Mouse (Mus musculus) urinary bladder, adult 18-20 months (tissue): ENCODE results near the gene Rpl28.

Experiments used
- DNase-seq, 2 experiments: peaks; one replicate each; pipeline ENCODE4 v3.0.0; 2022; ENCODE audit warnings: low spot score in 2 of 2, mixed read lengths in 2 of 2

Gene Rpl28

DNA sequence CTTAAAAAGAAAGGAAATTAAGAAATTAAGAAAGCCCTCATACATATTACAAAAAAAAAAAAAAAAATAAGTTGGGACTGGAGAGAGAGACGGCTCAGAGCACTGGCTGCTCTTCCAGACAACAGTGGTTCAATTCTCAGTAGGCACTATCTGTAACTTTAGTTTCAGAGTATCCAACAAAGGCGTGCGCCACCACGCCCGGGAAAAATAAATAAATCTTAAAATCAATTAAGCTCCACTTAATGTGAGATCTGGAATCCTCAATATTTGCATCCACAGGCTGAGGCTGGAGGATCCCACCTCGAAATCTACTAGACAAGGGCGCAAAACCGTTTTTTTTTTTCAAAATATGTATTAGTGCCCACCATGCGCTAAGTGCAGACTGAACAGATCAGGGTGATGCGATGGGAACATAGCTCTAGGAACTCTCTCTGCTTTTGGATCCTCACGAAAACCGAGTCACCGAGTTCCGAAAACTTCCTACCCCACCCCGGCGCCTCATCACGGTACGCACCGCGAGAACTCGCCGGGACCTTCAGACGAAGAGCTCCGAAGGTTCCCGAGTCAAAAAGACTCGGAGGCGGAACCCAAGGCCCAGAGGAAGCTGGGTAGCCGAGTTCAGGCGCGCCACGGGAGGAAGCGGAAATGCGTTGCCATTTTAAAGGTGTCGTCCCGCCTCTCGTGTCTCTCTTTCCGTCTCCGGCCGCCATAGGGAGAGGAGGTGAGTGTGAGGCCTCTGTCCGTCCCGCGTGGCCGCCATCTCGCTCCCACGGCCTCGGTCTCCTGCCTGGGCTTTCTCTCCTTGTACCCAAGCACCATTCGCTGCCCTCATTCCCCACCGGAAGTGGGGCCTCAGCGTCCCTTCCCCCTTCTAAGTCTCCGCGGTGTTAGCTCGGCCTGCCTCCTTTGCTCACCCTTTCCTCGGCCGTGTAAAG, at the start of gene Rpl28:
Gene Rpl28 (plus strand): TSS at position 597 of the 935 bp plus-strand sequence.
- peak; percentile 84 to 94 for DNase-seq

DNA sequence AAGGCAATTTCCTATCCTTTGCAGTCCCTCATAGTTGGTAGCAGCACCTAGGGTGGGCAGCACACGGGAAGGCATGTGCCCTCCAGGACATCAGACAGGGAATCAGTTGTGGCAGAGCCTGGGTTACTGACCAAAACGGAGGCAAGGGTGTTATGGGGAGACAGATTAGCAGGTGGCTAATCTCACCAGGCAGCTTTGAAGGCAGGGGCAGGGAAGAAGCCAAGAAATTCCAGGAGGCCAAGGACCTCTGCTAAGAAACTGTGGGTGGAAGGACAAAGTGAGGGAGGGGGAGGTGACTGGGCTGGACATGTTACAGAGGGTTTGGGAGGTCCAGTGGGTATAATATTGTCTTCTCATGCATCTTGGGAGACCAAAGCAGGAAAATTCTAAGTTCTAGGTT, 49.3 kb upstream of the Rpl28 start:
- DNase-seq, result no peak

DNA sequence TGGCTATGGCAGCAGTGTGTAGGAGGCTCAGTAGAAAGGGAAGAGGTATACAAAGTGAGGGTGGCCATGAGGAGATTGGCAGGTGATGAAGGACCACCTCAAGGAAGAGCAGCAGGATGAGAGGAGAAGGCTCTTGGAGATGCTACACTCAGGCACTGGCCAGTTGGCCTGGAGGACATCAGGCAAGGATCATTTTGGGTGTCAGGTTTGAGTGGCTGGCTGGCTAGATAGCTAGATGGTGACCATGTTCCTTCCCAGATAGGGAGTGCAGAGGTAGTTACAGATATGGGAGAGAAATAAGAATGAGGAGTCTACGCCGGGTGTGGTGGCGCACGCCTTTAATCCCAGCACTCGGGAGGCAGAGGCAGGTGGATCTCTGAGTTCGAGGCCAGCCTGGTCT, 47.8 kb upstream of the Rpl28 start:
- DNase-seq, result no peak

DNA sequence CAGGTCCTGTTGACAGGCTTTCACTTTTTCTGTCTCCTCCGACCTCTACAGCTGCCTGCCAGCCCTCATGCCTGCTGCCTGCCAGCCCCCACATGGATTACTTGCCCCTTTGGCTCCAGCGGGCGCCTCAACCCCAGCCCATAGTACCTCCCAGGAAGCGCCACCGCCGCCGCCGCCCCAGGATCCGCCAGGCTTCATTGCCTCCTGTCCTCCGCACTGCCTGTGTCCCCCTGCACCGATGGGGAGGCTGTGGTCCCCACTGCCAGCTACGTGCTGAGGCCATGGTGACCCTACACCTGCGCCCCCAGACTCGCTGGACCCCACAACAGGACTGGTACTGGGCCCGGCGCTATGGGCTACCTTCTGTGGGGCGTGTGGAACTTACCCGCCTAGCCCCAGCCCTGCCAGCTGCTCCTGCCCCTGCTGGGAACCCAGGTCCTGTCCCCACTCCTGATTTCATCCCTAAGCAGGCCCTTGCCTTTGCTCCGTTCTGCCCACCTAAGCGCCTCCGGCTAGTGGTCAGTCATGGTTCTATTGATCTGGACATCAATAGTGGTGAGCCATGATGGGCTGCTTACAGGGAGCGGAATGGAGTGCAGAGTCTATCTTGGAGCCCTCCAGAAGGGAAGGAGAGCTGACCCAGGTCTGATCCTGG, 46.2 kb upstream of the Rpl28 start:
- DNase-seq, result no peak

DNA sequence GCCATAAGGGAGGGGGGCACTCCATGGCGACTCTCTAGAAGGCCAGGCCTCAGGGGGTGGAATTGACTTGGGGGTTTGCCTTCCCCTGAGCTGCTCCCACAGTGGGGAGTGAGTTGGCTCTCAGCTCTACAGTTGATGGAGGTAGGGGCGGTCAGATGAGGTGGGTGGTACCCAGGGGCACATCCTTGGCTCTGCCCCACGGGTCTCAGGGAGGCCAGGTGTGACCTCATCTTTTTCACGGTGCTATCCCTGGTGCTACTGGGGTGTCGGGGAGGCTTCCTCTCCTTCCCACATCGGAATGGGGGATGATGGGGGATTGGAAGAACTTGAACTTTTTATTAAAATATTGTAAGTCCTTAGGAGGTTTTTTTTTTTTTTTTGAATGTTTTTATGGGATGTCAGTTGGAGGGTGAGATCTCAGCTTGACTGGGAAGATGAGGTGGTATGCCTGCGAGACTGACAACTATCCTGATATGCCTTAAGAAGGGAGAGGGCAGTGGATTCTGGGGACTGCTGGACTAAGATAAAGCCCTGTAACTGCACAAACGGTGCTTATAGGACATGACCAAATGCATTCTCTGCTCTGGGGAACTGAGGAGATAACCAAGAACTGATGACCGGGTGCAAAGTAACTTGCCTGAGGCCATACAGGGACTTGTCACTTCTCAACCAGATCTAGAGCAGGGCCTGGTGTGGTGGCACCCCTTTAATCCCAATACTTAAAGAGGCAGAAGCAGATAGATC, 45.3 kb upstream of the Rpl28 start:
- no peak for DNase-seq

DNA sequence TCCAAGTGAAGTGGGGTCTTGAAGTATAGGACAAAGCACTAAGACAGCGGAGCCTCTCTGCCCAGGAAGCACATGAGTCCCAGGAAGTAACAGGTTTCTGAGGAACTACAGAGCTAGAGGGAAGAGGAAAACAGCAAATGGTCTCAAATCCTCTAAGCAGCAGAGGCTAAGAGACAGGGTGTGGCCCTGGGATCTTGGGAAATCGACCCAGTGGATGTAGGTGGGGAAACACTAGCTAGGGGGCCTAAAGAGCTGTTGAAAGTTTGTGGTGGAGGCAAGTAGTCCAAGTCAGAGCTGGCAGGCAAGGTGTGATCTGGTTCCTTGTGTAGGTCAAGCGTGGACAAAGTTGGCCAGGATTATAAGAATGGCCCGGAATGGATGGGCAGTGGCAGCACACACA, 44.4 kb upstream of the Rpl28 start:
- no peak for DNase-seq

DNA sequence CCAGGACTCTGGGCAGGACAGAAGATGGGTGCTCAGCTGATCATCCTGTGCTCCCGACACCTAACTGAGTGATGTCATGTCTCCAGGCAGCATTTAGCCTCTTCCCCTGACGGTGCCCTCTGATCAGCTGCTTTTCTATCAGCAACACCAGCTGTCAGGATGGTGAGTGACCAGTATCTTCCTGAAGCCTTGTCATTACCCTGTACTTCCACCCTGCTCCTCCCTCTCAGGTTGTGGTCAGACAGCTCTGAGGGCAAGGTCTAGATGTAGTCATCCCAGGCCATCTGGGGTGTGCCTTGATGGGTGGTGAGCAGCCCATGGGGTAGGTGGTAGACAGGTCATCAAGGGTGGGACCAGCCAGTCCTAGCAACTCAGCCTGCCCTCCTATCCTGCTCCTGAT, 43.5 kb upstream of the Rpl28 start:
- no peak for DNase-seq

DNA sequence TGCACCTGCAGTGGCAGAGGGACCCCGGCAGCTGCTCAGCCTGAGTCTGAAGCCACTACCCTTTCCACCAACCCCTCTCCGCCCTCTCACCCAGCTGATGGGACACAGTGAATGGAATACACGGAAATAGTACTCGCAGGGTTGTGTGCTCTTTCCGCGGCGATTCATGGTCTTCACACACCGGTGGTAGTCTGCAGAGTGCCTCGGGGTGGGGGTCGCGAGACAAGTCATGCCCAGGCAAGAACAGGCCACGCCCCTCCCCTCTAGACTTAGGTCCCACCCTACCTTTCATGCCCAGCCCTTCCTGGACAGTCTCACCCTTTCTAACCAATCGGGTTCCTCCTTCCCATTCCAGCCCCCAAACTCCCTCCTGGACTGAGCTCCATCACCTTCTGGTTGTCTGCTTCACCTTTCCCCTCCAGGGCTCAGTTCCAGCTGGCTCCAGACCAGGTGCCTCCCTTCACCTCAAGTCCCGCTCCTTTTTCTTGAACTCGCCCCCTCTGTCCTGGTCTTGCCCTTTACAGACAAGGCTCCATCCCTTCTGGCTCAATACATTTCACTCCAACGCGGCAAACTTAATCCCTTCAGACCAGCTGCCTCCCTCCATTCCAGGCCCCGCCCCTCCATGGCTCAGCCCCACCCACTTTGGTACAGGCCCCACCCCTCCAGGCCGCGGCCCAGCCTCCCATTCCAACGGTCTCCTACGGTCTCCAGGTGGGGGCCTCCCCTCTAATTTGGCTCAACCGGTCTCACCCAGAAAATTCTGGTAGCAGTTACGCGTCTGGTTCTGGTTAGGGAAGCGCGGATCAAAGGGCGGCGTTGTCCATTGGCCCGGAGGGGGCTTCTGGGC, 40.5 kb upstream of the Rpl28 start:
- DNase-seq, result peak in 1 of 2 experiments; percentile 21

DNA sequence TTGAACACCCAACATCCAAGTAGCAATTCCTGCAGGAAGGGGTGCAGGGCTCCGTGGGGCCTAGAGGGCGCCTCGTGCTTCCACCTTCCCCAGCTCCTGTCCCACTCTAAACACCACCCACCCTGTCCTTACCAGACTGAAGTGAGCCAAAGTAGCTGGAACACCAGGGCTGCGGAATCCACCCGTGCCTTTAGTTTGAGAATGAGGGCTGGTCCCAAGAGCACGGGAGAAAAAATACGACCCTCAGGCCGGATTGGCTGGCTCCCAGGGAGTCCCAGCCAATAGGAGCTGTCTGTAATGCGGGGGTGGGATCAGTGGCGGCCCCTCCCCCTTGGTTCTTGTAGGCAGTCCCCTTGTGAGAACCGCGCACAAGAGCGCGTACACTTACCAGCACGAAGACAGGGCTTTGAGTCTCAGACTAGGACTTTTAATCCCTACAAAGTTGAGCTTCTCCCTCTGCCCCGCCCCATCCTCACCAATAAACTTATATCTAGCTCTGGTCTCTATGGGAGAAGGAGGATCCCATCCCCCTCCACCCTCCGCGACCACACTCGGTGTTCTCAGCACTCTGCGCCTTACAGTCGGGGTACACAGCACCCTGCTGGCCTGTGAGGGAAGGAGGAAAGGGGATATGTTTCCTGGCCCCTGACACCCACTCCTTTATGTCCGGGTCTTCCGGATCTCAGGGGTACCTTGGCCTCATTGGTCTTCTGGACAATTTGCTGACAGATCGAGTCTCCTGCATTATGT, 39.7 kb upstream of the Rpl28 start, which contains the start of gene Cox6b2:
Gene Cox6b2 (minus strand): TSS at position 274 of the 750 bp plus-strand sequence.
- peak; percentile 56 to 58 for DNase-seq

DNA sequence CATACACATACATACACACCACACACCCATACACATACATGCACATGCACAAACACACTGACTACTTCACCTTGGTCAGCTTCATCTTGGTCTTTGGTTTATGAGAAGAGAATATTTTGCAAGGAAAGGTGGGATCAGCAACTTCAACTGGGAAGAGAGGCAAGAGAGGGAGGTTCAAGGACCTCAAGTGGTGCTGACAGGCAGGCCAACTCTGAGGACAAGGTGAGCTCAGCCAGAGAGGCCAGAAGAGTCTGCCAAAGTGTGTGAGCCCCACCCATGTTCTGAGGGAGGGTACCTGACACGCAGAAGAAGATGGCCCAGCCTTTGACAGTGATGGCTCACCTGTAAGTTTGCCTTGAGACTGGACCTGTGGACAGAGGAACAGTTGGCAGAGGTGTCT, 33.0 kb upstream of the Rpl28 start:
- no peak for DNase-seq

DNA sequence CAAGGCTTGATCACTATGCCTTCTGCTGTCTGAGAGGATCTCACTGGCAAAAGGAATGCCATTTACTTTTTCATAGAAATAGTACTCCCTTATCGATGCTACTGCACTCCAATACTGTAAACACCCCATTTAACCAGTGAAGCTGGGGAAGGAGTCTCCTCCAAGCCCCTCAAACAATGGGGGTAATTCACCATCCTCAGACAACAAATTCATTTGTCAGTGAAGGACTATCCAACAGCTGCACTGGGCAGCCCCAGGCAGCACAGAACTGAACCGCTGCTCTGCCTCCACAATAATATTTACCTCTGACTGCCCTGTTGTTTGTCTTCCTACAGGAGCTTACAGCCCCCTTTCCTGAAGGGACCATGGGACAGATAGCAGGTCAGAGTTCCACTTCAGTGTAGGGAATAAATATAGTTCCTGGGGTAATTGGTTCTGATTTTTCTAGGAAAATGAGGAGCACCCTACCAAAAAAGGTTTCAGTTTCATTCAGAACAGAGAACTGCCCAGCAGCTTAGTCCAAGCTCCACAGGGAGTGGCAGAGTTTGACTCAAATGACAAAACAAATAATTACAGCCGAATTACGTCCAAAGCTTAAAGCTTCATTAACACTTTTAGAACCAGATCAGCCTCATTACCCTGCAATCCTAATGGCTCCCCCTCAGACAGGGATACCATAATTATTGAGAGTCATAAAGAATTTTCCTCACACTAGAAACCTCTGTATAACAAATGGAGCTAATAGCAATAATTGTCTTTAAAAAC, 27.5 kb upstream of the Rpl28 start:
- no peak for DNase-seq

DNA sequence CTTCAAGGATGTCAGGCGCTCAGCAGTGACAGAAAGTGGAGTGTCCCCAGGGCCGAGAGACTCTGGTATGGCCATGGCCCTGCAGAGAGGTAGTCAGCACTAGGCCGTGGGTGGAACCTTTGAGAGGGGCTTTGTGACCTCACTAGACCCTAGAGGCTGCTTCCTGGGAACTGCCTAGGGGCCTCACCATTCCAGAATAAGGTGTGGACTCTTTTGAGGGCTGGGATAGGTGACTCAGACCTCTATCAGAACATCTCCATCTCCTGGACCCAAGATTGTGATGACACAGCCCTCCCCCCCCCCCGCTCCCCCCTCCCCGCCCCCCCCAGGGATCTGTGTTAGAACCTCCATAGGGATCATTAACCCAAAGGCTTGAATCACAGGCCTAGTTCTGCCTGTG, 21.5 kb upstream of the Rpl28 start, which contains the start of gene Fam71e2:
Gene Fam71e2 (minus strand): TSS at position 101 of the 400 bp plus-strand sequence.
- DNase-seq, result no peak

DNA sequence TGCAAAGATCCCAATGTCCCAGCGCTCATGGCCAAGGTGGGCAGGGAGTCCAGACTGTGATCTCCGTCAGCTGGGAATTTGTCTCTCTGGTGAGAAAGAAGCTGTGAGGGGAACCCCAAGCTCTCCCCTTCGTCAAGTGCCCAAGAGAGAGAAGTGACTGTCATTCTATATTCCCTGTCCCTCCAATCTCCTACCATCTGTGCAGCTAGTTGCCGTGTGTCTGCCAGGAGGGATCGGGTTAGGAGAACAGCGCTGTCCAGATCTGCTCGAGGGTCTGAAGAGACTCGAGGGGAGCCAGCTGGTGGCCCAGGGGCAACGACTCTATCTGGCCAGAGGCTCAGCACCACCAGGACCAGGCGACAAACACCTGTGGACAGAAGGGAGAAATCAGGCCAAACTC, 16.5 kb upstream of the Rpl28 start:
- no peak for DNase-seq

DNA sequence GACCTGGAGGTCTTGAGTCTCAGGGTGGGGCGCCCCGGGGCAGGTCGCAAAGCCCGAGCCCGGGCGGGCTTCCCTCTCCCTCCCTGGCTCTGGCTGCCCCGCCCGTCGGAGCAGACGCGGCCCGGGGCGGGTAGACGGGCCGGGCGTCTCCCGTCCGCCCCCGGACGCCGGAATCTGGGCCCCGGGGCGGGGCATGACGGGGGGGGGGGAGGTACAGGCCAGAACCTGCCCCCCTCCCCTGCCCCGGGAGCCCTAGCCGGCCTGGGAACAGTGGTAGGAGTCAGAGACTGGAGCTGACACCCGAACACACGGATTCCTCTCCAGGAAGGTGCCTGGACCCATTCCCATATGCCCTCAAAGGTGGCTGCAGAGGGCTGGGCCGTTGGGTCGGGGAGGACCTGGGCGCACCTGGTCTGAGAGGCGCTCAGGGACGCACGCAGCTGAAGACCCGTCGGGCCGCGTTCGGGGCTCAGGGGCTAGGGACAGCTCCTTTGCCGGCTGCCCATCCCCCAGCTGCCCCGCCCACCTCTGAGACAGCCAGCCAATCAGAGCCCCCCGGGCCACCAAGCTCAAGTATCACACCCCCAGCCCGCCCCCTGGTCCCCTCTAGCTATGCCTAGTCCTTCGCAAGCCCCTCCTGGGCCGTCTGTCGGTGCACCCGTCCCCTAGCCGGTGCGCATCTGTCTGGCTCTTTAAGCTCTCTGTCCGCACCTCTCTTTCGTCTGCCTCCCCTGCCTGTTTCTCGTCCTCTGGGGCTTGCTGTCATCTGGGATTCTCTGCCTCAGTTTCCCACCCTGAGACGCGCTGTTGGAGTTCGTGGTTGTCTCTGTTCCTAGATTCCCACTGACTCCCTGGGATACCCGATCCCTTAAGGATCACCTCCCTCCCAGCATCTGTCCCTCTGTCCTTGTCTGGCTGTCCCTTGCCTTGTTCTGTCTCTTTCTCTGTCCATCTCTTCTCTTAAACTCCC, 15.5 kb upstream of the Rpl28 start:
- DNase-seq, result peak; percentile 35 to 54

DNA sequence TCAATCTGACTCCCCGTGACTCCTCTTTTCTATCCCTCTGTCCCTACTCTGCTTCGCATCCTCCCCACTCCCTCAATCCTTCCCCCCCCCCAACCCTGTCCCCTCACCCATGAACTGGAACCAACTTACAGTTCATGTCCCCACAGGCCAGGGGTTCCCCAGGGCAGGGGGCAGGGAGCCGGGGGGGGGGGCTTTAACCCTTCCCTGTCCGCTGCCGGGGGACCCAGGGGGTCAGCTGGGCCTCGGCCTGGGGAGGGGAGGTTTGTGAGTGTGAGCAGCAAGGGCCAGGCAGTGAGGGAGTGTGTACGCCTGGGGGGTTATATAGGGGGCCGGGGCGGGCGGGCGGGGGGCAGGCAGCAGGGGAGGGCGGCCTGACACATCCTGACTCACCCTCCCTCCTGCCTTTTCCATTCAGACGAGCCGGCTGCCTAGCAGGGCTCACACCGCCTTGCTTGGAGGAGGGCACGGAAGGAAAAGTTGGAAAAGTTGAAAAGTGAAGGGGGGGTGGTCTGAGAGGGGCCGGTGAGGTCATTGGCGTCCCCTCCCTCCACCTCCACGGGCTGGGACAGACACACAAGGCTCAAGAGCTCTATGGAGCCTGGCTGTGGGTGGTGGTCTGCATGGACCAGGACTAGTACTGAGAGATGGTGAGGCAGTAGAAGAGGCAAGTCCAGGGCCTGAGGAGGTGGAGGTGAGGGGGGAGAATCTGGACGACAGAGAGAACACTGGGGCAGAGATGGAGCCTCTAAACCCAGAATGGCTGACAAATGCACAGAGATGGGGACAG, 14.6 kb upstream of the Rpl28 start:
- DNase-seq, result no peak

DNA sequence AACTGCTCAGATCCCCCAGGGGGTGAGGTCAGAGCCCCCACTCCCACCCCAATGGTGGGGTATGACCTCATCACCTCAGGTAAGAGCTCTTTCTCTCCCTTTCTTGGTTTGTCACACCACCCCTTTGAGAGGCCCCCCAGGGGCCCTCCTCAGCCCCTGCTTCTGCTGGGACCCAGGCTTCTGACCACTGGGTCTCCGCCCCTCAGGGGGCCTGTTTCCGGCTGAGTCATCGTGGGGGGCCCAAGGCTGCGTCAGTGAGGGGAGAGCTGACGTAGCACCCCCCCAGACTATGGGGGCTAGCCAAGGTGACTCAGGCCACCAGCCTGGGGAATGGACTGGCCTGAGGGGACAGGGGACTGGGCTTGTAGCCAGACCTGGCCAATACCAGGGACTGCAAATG, 12.8 kb upstream of the Rpl28 start:
- DNase-seq, result no peak

DNA sequence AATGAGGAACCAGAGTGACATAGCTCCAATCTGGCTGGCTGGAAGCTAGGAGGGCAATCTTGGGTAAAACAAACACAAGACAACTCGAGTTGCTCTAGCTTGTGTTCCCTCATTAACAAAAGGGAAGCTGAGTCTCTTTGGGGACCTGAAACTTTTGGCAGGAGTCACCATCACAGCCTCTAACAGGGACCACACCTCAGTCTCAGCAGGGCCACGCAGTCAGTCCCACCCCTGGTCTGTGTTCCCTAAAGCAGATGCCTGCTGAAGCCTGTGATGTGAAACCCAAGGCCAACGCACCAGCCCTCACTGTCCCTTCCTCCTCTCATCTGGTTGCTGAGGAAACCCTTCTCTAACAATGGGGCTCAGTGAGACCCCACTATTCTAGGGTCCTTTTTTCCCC, 10.5 kb upstream of the Rpl28 start:
- no peak for DNase-seq

DNA sequence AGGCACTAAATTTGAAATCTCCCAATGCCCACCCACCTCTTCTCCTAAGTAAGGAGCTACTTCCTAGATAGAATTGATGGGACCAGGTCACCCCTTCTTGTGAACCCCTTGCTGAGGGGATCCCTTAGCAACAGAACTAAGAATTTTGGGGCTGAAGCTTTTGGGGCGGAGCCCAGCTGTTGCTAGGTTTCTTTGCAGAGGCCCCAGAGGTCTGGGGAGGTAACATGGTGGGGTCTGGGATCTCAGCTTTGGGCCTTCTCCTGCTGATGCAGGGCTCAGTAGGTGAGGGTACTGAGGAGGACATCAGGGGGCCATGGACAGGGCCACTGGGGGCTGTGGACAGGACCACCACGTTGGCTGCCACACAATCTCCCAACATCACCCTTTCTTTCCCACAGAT, 9.9 kb upstream of the Rpl28 start, which contains the start of the genes Il11 and Tmem190:
Gene Il11 (minus strand): TSS at position 101 of the 400 bp plus-strand sequence.
Gene Tmem190 (plus strand): TSS at position 179 of the 400 bp plus-strand sequence.
- no peak for DNase-seq
